Mouse (Mus musculus) lung, embryonic 14.5 days (tissue): ENCODE data around the gene Limk1. TPM values are rescaled to one million over a fixed set of nuclear protein-coding genes. Genes with fewer than 3 reads are reported as not detected.

Source experiments
- ATAC-seq: fragments of 200-750 bp; cut with Nextera tagmentation; 2 replicates; pipeline ENCODE4 v1.8.0; 2017; ENCODE audit warnings: mild to moderate bottlenecking, moderate TSS enrichment, moderate library complexity; ENCODE audit not compliant: insufficient read depth
- DNase-seq: peaks from one replicate; pipeline ENCODE4 v3.0.0-alpha.2; 2015
- H3K27ac ChIP-seq: fragments of 300-500 bp; sonication (generic); 2 replicates; pipeline ENCODE4 v1.5.1; 2014; ENCODE audit warnings: low read depth, mild to moderate bottlenecking, moderate library complexity
- H3K27me3 ChIP-seq: fragments of 300-500 bp; sonication (generic); 2 replicates; pipeline ENCODE4 v1.6.1; 2014; ENCODE audit warnings: low read length, control low read depth; ENCODE audit not compliant: insufficient read depth
- H3K36me3 ChIP-seq: fragments of 300-500 bp; sonication (generic); 2 replicates; pipeline ENCODE4 v1.6.1; 2014; ENCODE audit warnings: control low read depth; ENCODE audit not compliant: insufficient read depth
- H3K4me1 ChIP-seq: fragments of 300-500 bp; sonication (generic); 2 replicates; pipeline ENCODE4 v1.6.1; 2014; ENCODE audit warnings: antibody characterized with exemption, control low read depth; ENCODE audit not compliant: insufficient read depth
- H3K4me2 ChIP-seq: fragments of 300-500 bp; sonication (generic); 2 replicates; pipeline ENCODE4 v1.6.1; 2014; ENCODE audit warnings: mild to moderate bottlenecking
- H3K4me3 ChIP-seq: fragments of 300-500 bp; sonication (generic); 2 replicates; pipeline ENCODE4 v1.5.1; 2014; ENCODE audit warnings: low read depth, low read length
- H3K9ac ChIP-seq: fragments of 300-500 bp; sonication (generic); 2 replicates; pipeline ENCODE4 v1.6.1; 2014
- H3K9me3 ChIP-seq: fragments of 300-500 bp; sonication (generic); 2 replicates; pipeline ENCODE4 v1.6.1; 2016; ENCODE audit warnings: low read depth, low read length, control low read depth
- CTCF ChIP-seq: IDR thresholded peaks from 2 replicates; pipeline ENCODE4 v1.5.1; 2016; ENCODE audit warnings: antibody characterized with exemption, low read depth
- WGBS: fragments of 180-500 bp; shearing (Covaris S2); extraction: QIAGEN DNeasy Blood & Tissue Kit; methylation state at CpG from one replicate; pipeline ENCODE4 v1.1.7; 2014; 5-methylcytosine and 5-hydroxymethylcytosine counted together
- polyA plus RNA-seq: library from polyadenylated mRNA; unstranded; fragments of >200 nt; fragmentation: Nextera tagmentation; extraction: Ambion mirVana; gene quantifications from 2 replicates; pipeline ENCODE4 v1.2.1, GENCODE M21; 2014

Limk1 gene
- polyA plus RNA-seq, 1 experiment from 2014 or later: 10.0 TPM

- H3K9me3 ChIP-seq: no peaks in the 10 kb centered on the region
- DNase-seq (no peak), ATAC-seq (no peak)
- H3K36me3 ChIP-seq: 0 out of 2 replicates have a peak, but pooled peaks cover 3% of the 10 kb centered on the region
- H3K4me1 ChIP-seq: peaks cover 18% of the 10 kb centered on the region
- TF ChIP-seq CTCF: no peak
- 76% methylated on average over 3 of the region's 3 CpGs for WGBS
- no peak overlapping the region for H3K4me3 ChIP-seq
- no peak overlapping the region for H3K27ac ChIP-seq
- H3K9ac ChIP-seq: no peak overlapping the region
- H3K4me2 ChIP-seq: no peak overlapping the region
- no peaks in the 10 kb centered on the region for H3K27me3 ChIP-seq
Observed at GRCm38 (mm10) chr5:134678031-134678430, 10.4 kb downstream of the Limk1 start.

GRCm38 (mm10) chr5:134677491-134677890 lies 10.9 kb downstream of the Limk1 start:
- no peak overlapping the region for H3K9ac ChIP-seq
- DNase-seq (no peak), ATAC-seq (no peak)
- WGBS: 81% methylated on average over 5 of the region's 5 CpGs
- H3K4me2 ChIP-seq: no peak overlapping the region; the same call in 1 of the 2 replicates
- H3K4me1 ChIP-seq: peaks cover 18% of the 10 kb centered on the region
- H3K4me3 ChIP-seq: no peak overlapping the region
- H3K9me3 ChIP-seq: no peaks in the 10 kb centered on the region
- no peaks in the 10 kb centered on the region for H3K27me3 ChIP-seq
- no peak for TF ChIP-seq CTCF
- H3K27ac ChIP-seq: peak overlapping the region; percentile 83; the same call in 1 of the 2 replicates
- H3K36me3 ChIP-seq: peaks cover 4% of the 10 kb centered on the region; the same call in 1 of the 2 replicates

GRCm38 (mm10) chr5:134675956-134676759 lies 12.2 kb downstream of the Limk1 start:
- Histone ChIP-seq H3K4me1 (peaks cover 18% of the 10 kb centered on the region), H3K9ac (peak overlapping the region; percentile 47), H3K4me3 (peak overlapping the region; percentile 34), H3K36me3 (peaks cover 8% of the 10 kb centered on the region; the same call in 1 of the 2 replicates), H3K4me2 (peak overlapping the region; percentile 76), H3K9me3 (no peaks in the 10 kb centered on the region), H3K27me3 (no peaks in the 10 kb centered on the region), H3K27ac (peak overlapping the region; percentile 83)
- 2% methylated on average over 14 of the region's 14 CpGs for WGBS
- TF ChIP-seq CTCF: peak; percentile 12; the same call in 1 of the 2 replicates
- ATAC-seq (peak; percentile 86), DNase-seq (peak; percentile 97)

GRCm38 (mm10) chr5:134674977-134675376 lies 13.4 kb downstream of the Limk1 start:
- H3K36me3 ChIP-seq: peaks cover 9% of the 10 kb centered on the region; the same call in 1 of the 2 replicates
- H3K4me1 ChIP-seq: peaks cover 12% of the 10 kb centered on the region; the same call in 1 of the 2 replicates
- no peaks in the 10 kb centered on the region for H3K9me3 ChIP-seq
- H3K27ac ChIP-seq: no peak overlapping the region
- DNase-seq (no peak), ATAC-seq (no peak)
- H3K27me3 ChIP-seq: no peaks in the 10 kb centered on the region
- WGBS: 65% methylated on average over 5 of the region's 5 CpGs
- no peak overlapping the region for H3K4me3 ChIP-seq
- H3K9ac ChIP-seq: no peak overlapping the region
- TF ChIP-seq CTCF: no peak
- H3K4me2 ChIP-seq: no peak overlapping the region

GRCm38 (mm10) chr5:134672611-134673010 lies 15.8 kb downstream of the Limk1 start:
- H3K9me3 ChIP-seq: no peaks in the 10 kb centered on the region
- no peak for TF ChIP-seq CTCF
- DNase-seq (no peak), ATAC-seq (no peak)
- H3K9ac ChIP-seq: no peak overlapping the region
- H3K36me3 ChIP-seq: peaks cover 27% of the 10 kb centered on the region
- H3K4me2 ChIP-seq: no peak overlapping the region
- WGBS: 89% methylated on average over 6 of the region's 6 CpGs
- H3K4me1 ChIP-seq: 0 out of 2 replicates have a peak, but pooled peaks cover 8% of the 10 kb centered on the region
- no peak overlapping the region for H3K27ac ChIP-seq
- no peak overlapping the region for H3K4me3 ChIP-seq
- H3K27me3 ChIP-seq: no peaks in the 10 kb centered on the region

GRCm38 (mm10) chr5:134672198-134672516 lies 16.2 kb downstream of the Limk1 start:
- H3K4me3 ChIP-seq: no peak overlapping the region
- no peaks in the 10 kb centered on the region for H3K9me3 ChIP-seq
- H3K4me2 ChIP-seq: no peak overlapping the region
- TF ChIP-seq CTCF: no peak
- H3K4me1 ChIP-seq: 0 out of 2 replicates have a peak, but pooled peaks cover 8% of the 10 kb centered on the region
- H3K36me3 ChIP-seq: peaks cover 27% of the 10 kb centered on the region
- DNase-seq (no peak), ATAC-seq (no peak)
- 80% methylated on average over 1 of the region's 1 CpGs for WGBS
- H3K27ac ChIP-seq: no peak overlapping the region
- H3K9ac ChIP-seq: no peak overlapping the region
- H3K27me3 ChIP-seq: no peaks in the 10 kb centered on the region

GRCm38 (mm10) chr5:134671335-134672197 lies 16.8 kb downstream of the Limk1 start:
- DNase-seq (peak; percentile 42), ATAC-seq (no peak)
- Histone ChIP-seq H3K4me3 (no peak overlapping the region), H3K27me3 (no peaks in the 10 kb centered on the region), H3K4me1 (0 out of 2 replicates have a peak, but pooled peaks cover 3% of the 10 kb centered on the region), H3K4me2 (no peak overlapping the region), H3K36me3 (peaks cover 28% of the 10 kb centered on the region), H3K9me3 (no peaks in the 10 kb centered on the region), H3K27ac (no peak overlapping the region), H3K9ac (no peak overlapping the region)
- 65% methylated on average over 17 of the region's 17 CpGs for WGBS
- TF ChIP-seq CTCF: no peak
